Mouse (Mus musculus) megakaryocyte, embryonic 14.5 days (primary cell): ENCODE results near the gene 1110059E24Rik. TPM values are rescaled to one million over a fixed set of nuclear protein-coding genes. Genes with fewer than 3 reads are reported as not detected.
"Not testable (repeated sequence)": the region's sequence is repeated elsewhere in the genome, so short reads cannot be mapped to it uniquely, and the experiment has no call there.

Source experiments
- H3K27me3 ChIP-seq: replicated peaks from 2 replicates; pipeline ENCODE3; 2012; ENCODE audit warnings: inconsistent platforms
- H3K36me3 ChIP-seq: replicated peaks from 2 replicates; pipeline ENCODE3; 2012; ENCODE audit warnings: low read length, inconsistent platforms, mixed read lengths
- H3K4me1 ChIP-seq: 2 replicates; pipeline ENCODE4 v1.6.1; 2012; ENCODE audit warnings: inconsistent platforms
- H3K4me3 ChIP-seq: replicated peaks from 2 replicates; pipeline ENCODE3; 2012; ENCODE audit warnings: moderate library complexity, mild to moderate bottlenecking, inconsistent platforms
- H3K9me3 ChIP-seq: 2 replicates; pipeline ENCODE4 v1.6.1; 2012; ENCODE audit warnings: inconsistent platforms
- FLI1 ChIP-seq: IDR thresholded peaks from 2 replicates; pipeline ENCODE4 v1.6.1; 2012; ENCODE audit warnings: low read length, inconsistent platforms, mixed read lengths
- GATA1 ChIP-seq: IDR thresholded peaks from 3 replicates; pipeline ENCODE4 v1.6.1; 2012; ENCODE audit warnings: mixed read lengths, low read length, inconsistent platforms, borderline replicate concordance
- polyA plus RNA-seq: library from polyadenylated mRNA; stranded (reverse); fragments of >175 nt; gene quantifications from 2 replicates; pipeline ENCODE4 v1.2.3, GENCODE M21; 2012; ENCODE audit warnings: low replicate concordance; ENCODE audit not compliant: insufficient read depth

Gene 1110059E24Rik
- polyA plus RNA-seq, 1 experiment = not detected

- peaks cover 25% of the 10 kb centered on the region for H3K36me3 ChIP-seq
- peak overlapping the region; percentile 96 for H3K4me3 ChIP-seq
- TF ChIP-seq FLI1 (no peak), GATA1 (no peak)
- no peaks in the 10 kb centered on the region for H3K9me3 ChIP-seq
- peaks cover 78% of the 10 kb centered on the region for H3K4me1 ChIP-seq
- H3K27me3 ChIP-seq = no peaks in the 10 kb centered on the region
Observed at GRCm38 (mm10) chr19:21651664-21652063, 1.1 kb downstream of the 1110059E24Rik start.

- Histone ChIP-seq H3K36me3 (peaks cover 15% of the 10 kb centered on the region), H3K4me3 (peak overlapping the region; percentile 48), H3K4me1 (peaks cover 98% of the 10 kb centered on the region), H3K27me3 (no peaks in the 10 kb centered on the region), H3K9me3 (no peaks in the 10 kb centered on the region)
- TF ChIP-seq FLI1 (no peak), GATA1 (no peak)
Observed at GRCm38 (mm10) chr19:21646142-21646541, 6.6 kb downstream of the 1110059E24Rik start.

- Histone ChIP-seq H3K27me3 (no peaks in the 10 kb centered on the region), H3K36me3 (peaks cover 13% of the 10 kb centered on the region), H3K9me3 (no peaks in the 10 kb centered on the region), H3K4me3 (no peak overlapping the region), H3K4me1 (peaks cover 92% of the 10 kb centered on the region)
- TF ChIP-seq FLI1 (no peak), GATA1 (no peak)
Observed at GRCm38 (mm10) chr19:21645301-21645700, 7.5 kb downstream of the 1110059E24Rik start.

GRCm38 (mm10) chr19:21643935-21644334, 8.8 kb downstream of the 1110059E24Rik start:
- Histone ChIP-seq H3K4me1 (peaks cover 79% of the 10 kb centered on the region), H3K27me3 (no peaks in the 10 kb centered on the region), H3K4me3 (no peak overlapping the region), H3K36me3 (peaks cover 16% of the 10 kb centered on the region), H3K9me3 (no peaks in the 10 kb centered on the region)
- TF ChIP-seq GATA1 = no peak
- no peak for TF ChIP-seq FLI1

GRCm38 (mm10) chr19:21637672-21638071, 15.1 kb downstream of the 1110059E24Rik start:
- TF ChIP-seq GATA1 = no peak
- no peak for TF ChIP-seq FLI1
- H3K9me3 ChIP-seq = no peaks in the 10 kb centered on the region
- no peaks in the 10 kb centered on the region for H3K27me3 ChIP-seq
- H3K36me3 ChIP-seq = peaks cover 12% of the 10 kb centered on the region
- H3K4me3 ChIP-seq = no peak overlapping the region
- peaks cover 57% of the 10 kb centered on the region for H3K4me1 ChIP-seq

GRCm38 (mm10) chr19:21636907-21637306, 15.9 kb downstream of the 1110059E24Rik start:
- H3K27me3 ChIP-seq = no peaks in the 10 kb centered on the region
- peaks cover 12% of the 10 kb centered on the region for H3K36me3 ChIP-seq
- H3K4me1 ChIP-seq = peaks cover 52% of the 10 kb centered on the region
- H3K9me3 ChIP-seq = no peaks in the 10 kb centered on the region
- no peak for TF ChIP-seq GATA1
- no peak for TF ChIP-seq FLI1
- no peak overlapping the region for H3K4me3 ChIP-seq

- H3K27me3 ChIP-seq = no peaks in the 10 kb centered on the region
- H3K9me3 ChIP-seq = no peaks in the 10 kb centered on the region
- H3K4me1 ChIP-seq = peaks cover 54% of the 10 kb centered on the region
- TF ChIP-seq GATA1 = no peak
- no peak for TF ChIP-seq FLI1
- H3K36me3 ChIP-seq = peaks cover 8% of the 10 kb centered on the region
- H3K4me3 ChIP-seq = no peak overlapping the region
Observed at GRCm38 (mm10) chr19:21635406-21635805, 17.4 kb downstream of the 1110059E24Rik start.

GRCm38 (mm10) chr19:21630656-21631331, 22.0 kb downstream of the 1110059E24Rik start:
- TF ChIP-seq GATA1 = no peak
- TF ChIP-seq FLI1 = no peak
- Histone ChIP-seq H3K4me1 (peaks cover 75% of the 10 kb centered on the region), H3K4me3 (no peak overlapping the region), H3K27me3 (no peaks in the 10 kb centered on the region), H3K36me3 (no peaks in the 10 kb centered on the region), H3K9me3 (no peaks in the 10 kb centered on the region)

- Histone ChIP-seq H3K4me3 (no peak overlapping the region), H3K4me1 (peaks cover 78% of the 10 kb centered on the region), H3K27me3 (no peaks in the 10 kb centered on the region), H3K9me3 (no peaks in the 10 kb centered on the region), H3K36me3 (peaks cover 3% of the 10 kb centered on the region)
- TF ChIP-seq FLI1 (no peak), GATA1 (no peak)
Observed at GRCm38 (mm10) chr19:21629501-21629900, 23.3 kb downstream of the 1110059E24Rik start.

- Histone ChIP-seq H3K4me1 (peaks cover 78% of the 10 kb centered on the region), H3K27me3 (no peaks in the 10 kb centered on the region), H3K9me3 (no peaks in the 10 kb centered on the region), H3K36me3 (peaks cover 3% of the 10 kb centered on the region), H3K4me3 (no peak overlapping the region)
- no peak for TF ChIP-seq FLI1
- TF ChIP-seq GATA1 = no peak
Observed at GRCm38 (mm10) chr19:21629030-21629429, 23.7 kb downstream of the 1110059E24Rik start.

- not testable (repeated sequence) for H3K27me3 ChIP-seq, H3K4me3 ChIP-seq, H3K9me3 ChIP-seq, H3K36me3 ChIP-seq
- H3K4me1 ChIP-seq = peaks cover 78% of the 10 kb centered on the region
Observed at GRCm38 (mm10) chr19:21628440-21628839, 24.3 kb downstream of the 1110059E24Rik start.
